Mouse (Mus musculus): ENCODE measurements at regions not wholly inside any gene's neighbourhood (a gene's known extent, or its start where the extent isn't known, plus 50 kb on each side); places are given as distances from the start of the nearest gene placed in this dataset.

DNA sequence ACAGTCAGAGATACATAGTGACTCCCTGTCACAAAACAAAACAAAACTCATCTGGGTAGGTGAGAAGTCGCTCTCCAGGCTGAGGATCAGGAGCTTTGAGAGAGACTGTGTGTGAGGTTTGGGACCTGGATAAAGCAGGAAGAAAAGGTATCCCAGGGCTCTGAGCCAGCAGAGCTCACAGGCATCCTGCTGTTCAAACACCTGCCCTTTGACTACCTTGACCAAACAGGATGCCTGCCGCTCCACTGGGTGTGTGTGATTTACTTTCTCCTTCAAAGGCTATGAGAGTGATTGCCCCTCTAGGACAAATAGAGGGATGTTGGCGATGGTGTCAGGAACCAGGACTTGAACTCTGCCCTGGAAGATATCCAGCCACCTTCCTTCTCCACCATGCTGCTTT, 674.3 kb downstream of the Zfp706 start:
- no peaks in the 10 kb centered on the region for H3K27me3 ChIP-seq (ENCODE audit: control insufficient read depth, insufficient read depth, low read length)
- ATAC-seq (replicated peaks; ENCODE audit: insufficient number of reproducible peaks, low FRiP score, low TSS enrichment), result no peak
- no peaks in the 10 kb centered on the region for H3K36me3 ChIP-seq (ENCODE audit: control insufficient read depth, insufficient read depth, low read length)
- H3K4me1 ChIP-seq (ENCODE audit: control insufficient read depth, insufficient read depth, low read length), result no peaks in the 10 kb centered on the region
- 63% methylated on average over 3 of the region's 3 CpGs for WGBS (ENCODE audit: insufficient replicate concordance)
- no peak overlapping the region for H3K9ac ChIP-seq (ENCODE audit: low read depth, low read length)
- no peak overlapping the region for H3K4me3 ChIP-seq (ENCODE audit: low read depth, low read length)
- no peaks in the 10 kb centered on the region for H3K9me3 ChIP-seq (replicated peaks; ENCODE audit: control insufficient read depth, low read length)
- H3K27ac ChIP-seq (ENCODE audit: low read depth, low read length), result no peak overlapping the region
- H3K4me2 ChIP-seq, result no peak overlapping the region
